Mouse (Mus musculus): ENCODE measurements at regions not wholly inside any gene's neighbourhood (a gene's known extent, or its start where the extent isn't known, plus 50 kb on each side); places are given as distances from the start of the nearest gene placed in this dataset.
A peak's percentile ranks its signal among the peaks of the same experiment; 100 is the strongest.
"Not testable (repeated sequence)": the region's sequence is repeated elsewhere in the genome, so short reads cannot be mapped to it uniquely, and the experiment has no call there.

DNA sequence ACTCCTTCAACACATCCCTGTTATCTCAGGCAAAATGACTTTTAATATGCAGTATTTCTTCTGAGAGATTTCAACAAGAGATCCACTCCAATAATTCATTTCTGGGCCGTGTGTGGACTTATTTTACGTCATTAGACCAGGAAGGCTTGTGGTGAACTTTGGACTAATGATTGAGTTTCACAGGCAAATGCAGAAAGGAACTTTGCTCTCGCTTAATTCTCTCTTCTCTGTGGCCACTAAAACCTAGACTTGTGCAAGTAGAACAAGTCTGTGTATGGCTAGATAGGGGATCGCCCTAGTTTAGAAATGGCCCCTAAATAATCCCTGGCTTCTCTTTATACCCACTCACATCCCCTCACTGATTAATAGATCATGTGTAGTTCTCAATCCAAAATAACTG, 50.6 kb upstream of the Ppp1r12a start:
- 82% methylated on average over 4 of the region's 4 CpGs for WGBS
- Histone ChIP-seq H3K9me3 (0 out of 2 replicates have a peak, but pooled peaks cover 4% of the 10 kb centered on the region), H3K27me3 (no peaks in the 10 kb centered on the region), H3K4me2 (replicated peaks) (no peak overlapping the region), H3K27ac (no peak overlapping the region), H3K4me1 (no peaks in the 10 kb centered on the region), H3K4me3 (no peak overlapping the region), H3K36me3 (no peaks in the 10 kb centered on the region), H3K9ac (no peak overlapping the region)
- ATAC-seq (ENCODE audit: low FRiP score, low read depth): no peak

DNA sequence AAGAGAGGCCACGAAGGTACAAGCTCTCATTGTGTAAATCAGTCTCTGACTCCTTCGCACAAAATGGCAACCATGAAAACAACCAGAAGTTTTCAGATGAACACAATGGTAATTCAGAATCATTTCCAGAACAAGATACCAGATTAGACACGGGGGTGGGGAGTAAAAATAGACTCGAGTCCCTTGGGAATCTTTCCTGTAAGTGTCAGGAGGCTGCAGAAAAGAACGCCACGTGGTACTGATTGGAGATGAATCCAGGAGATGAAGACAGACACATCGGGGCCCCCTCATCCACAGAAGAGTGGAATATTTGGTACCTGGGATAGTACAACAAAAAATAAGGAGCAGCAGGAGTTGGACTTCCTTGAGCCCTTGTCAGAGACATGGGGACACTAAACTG, 51.1 kb upstream of the Ppp1r12a start:
- H3K27ac ChIP-seq: no peak overlapping the region
- 80% methylated on average over 7 of the region's 7 CpGs for WGBS
- no peak overlapping the region for H3K4me3 ChIP-seq
- no peak overlapping the region for H3K4me2 ChIP-seq (replicated peaks)
- H3K27me3 ChIP-seq: no peaks in the 10 kb centered on the region
- 0 out of 2 replicates have a peak, but pooled peaks cover 4% of the 10 kb centered on the region for H3K9me3 ChIP-seq
- H3K9ac ChIP-seq: no peak overlapping the region
- no peak for ATAC-seq (ENCODE audit: low FRiP score, low read depth)
- no peaks in the 10 kb centered on the region for H3K36me3 ChIP-seq
- H3K4me1 ChIP-seq: no peaks in the 10 kb centered on the region

DNA sequence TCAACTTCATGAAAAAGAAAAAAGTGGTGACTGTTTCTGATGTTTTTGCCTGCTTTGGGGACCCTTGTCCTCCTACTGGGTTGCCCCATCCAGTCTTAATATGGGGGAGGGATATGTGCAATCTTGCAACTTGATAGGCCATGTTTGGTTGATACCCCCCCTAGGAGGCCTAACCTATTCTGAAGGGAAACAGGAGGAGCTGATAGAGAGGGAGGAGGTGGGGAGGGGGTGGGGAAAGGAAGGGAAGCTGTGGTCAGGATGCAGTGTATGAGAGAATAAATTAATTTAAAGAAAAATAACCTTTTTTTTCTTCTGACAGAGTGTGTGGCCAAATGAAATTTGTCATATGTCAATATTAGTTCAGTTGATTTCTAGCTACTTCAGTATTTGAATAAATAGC, 51.8 kb upstream of the Ppp1r12a start:
- Histone ChIP-seq H3K36me3 (no peaks in the 10 kb centered on the region), H3K27ac (no peak overlapping the region), H3K27me3 (no peaks in the 10 kb centered on the region), H3K4me1 (no peaks in the 10 kb centered on the region), H3K9ac (no peak overlapping the region), H3K4me2 (replicated peaks) (no peak overlapping the region), H3K4me3 (no peak overlapping the region), H3K9me3 (0 out of 2 replicates have a peak, but pooled peaks cover 4% of the 10 kb centered on the region)
- ATAC-seq (ENCODE audit: low FRiP score, low read depth): no peak

DNA sequence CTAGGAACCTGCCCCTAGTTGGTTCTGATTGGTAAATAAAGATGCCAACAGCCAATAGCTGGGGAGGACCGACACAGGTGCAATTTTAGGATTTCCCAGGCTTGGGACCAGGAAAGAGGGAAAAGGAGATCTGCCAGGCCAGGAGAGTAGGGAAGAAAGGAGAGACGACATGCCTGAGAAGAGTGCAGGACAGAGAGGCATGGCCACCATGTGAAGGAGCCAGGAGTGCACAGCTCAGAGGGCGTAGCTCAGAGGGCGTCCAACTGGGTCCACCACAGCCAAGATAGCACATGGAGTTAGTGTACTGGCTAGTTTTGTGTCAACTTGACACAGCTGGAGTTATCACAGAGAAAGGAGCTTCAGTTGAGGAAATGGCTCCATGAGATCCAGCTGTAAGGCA, 53.5 kb upstream of the Ppp1r12a start:
- 81% methylated on average over 4 of the region's 4 CpGs for WGBS
- not testable (repeated sequence) for H3K9me3 ChIP-seq; H3K36me3 ChIP-seq; H3K27me3 ChIP-seq; H3K9ac ChIP-seq; ATAC-seq (ENCODE audit: low FRiP score, low read depth); H3K4me1 ChIP-seq; H3K4me2 ChIP-seq (replicated peaks); H3K27ac ChIP-seq; H3K4me3 ChIP-seq

DNA sequence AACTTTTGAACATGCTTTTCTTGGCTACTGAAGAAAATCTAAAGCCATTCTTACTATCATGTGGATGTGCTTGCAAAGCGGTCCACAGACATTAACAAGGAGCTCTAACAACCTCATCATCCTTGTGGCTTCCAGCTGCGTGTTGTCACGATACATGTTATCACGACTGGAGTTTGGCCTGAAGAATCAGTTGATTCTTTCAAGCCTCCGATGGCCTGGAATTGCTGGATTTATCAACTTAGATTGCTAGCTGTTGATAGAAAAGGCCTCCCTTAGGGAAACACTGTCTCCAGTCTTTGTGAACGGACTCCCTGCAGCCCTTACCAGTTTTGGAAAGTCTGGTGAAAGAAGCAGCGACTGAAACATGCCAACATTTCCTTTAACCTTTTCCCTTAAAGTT, 60.5 kb upstream of the Ppp1r12a start:
- no peaks in the 10 kb centered on the region for H3K27me3 ChIP-seq
- no peak overlapping the region for H3K27ac ChIP-seq
- H3K36me3 ChIP-seq: no peaks in the 10 kb centered on the region
- WGBS: 82% methylated on average over 7 of the region's 7 CpGs
- no peaks in the 10 kb centered on the region for H3K4me1 ChIP-seq
- no peak overlapping the region for H3K9ac ChIP-seq
- H3K4me3 ChIP-seq: no peak overlapping the region
- H3K9me3 ChIP-seq: no peaks in the 10 kb centered on the region
- ATAC-seq (ENCODE audit: low FRiP score, low read depth): no peak
- no peak overlapping the region for H3K4me2 ChIP-seq (replicated peaks)

DNA sequence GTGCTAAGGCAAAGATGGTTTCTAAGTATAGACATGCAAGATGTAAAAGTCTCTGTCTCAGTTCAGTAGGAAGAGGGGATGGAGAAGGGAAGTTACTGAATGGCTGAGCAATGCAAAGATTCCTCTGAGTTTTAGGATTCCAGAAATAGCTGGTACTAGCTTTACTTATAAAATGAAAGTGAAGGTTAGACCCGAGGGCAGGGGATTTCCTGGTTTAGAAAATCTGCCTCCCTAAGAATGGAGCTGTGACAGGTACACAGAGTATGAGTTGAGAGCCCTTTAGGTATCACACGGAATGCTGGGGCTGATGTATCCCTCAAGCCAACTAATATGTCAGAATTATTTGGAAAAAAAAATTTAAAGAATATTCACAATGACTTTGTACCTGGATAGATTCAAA, 69.0 kb upstream of the Ppp1r12a start:
- Histone ChIP-seq H3K4me3 (no peak overlapping the region), H3K4me1 (peaks cover 12% of the 10 kb centered on the region), H3K36me3 (no peaks in the 10 kb centered on the region), H3K9me3 (no peaks in the 10 kb centered on the region), H3K9ac (no peak overlapping the region), H3K4me2 (replicated peaks) (no peak overlapping the region), H3K27ac (no peak overlapping the region), H3K27me3 (no peaks in the 10 kb centered on the region)
- WGBS: 65% methylated on average over 2 of the region's 2 CpGs
- ATAC-seq (ENCODE audit: low FRiP score, low read depth): no peak

DNA sequence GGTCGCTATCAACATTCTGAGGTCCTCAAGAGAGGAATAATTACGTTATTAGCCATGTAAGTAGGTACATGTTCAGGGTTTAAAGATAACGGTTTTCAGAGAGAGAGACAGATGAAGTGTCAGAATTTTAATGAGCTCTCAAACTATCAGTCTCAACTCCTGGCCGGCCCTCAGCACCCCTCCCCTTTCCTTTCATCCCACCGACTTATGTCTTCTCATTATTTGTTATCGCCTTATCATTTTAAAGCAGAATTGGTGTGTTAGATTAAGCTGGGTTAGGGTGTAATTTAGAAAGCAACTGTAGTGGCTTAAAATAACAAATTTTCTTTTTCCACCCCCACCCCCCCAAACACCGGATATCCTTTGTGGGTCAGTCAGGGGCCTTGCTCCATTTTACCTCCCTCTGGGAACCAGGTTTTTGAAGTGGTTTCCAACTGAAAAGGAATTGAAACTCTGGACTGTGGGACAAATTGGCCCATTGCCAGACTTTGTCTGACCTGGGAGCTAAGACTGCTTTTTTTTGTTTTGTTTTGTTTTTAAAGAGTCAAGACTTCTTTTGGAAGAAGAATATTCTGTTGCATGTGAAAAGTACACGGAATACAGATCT, 72.5 kb upstream of the Ppp1r12a start:
- Histone ChIP-seq H3K9ac (no peak overlapping the region), H3K4me3 (no peak overlapping the region), H3K27ac (no peak overlapping the region), H3K36me3 (no peaks in the 10 kb centered on the region), H3K4me1 (peaks cover 12% of the 10 kb centered on the region), H3K4me2 (replicated peaks) (no peak overlapping the region), H3K27me3 (no peaks in the 10 kb centered on the region), H3K9me3 (no peaks in the 10 kb centered on the region)
- peak; percentile 15; the same call in 1 of the 2 replicates for ATAC-seq (ENCODE audit: low FRiP score, low read depth)
- 42% methylated on average over 8 of the region's 8 CpGs for WGBS

DNA sequence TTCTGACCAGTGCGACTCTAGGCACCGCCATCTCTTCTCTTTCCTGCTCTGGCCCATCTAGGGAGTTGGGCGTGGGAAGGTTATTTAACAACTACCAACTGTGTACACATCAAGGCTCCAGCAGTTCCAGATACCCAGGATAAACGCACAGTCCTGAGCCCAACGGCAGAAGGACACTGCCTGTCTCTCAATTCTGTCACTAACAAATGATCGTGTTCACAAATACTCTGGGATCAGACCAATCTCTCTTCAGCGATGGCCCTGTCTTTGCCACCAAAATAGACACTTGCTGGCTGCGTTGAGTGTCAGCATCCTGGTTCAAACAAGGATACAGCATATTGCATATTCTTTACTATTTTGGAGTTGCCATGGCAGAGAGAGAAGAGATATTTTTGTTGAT, 73.1 kb upstream of the Ppp1r12a start:
- Histone ChIP-seq H3K9ac (no peak overlapping the region), H3K4me2 (replicated peaks) (no peak overlapping the region), H3K36me3 (no peaks in the 10 kb centered on the region), H3K27me3 (no peaks in the 10 kb centered on the region), H3K4me3 (no peak overlapping the region), H3K27ac (no peak overlapping the region), H3K4me1 (peaks cover 12% of the 10 kb centered on the region), H3K9me3 (no peaks in the 10 kb centered on the region)
- no peak for ATAC-seq (ENCODE audit: low FRiP score, low read depth)
- WGBS: 78% methylated on average over 8 of the region's 8 CpGs

DNA sequence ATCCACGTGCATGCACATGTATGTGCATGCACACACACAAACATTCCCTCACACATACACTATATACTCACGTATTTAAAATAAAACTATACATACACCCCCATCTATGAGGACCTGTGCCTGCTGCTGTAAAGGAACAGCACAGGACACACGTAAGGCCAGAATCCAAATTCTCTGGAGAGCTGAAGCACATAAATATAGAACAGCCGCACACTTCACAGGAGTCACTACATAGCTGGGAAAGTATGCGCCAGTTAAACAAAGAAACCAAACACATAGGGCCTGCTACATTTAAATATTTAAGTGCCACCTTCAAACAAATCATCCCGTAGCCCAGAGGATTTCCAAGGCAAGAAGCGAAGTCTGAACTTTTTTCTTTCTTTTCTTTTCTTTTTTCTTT, 73.8 kb upstream of the Ppp1r12a start:
- ATAC-seq (ENCODE audit: low FRiP score, low read depth): no peak
- Histone ChIP-seq H3K4me3 (no peak overlapping the region), H3K9me3 (no peaks in the 10 kb centered on the region), H3K4me2 (replicated peaks) (no peak overlapping the region), H3K36me3 (no peaks in the 10 kb centered on the region), H3K4me1 (peaks cover 12% of the 10 kb centered on the region), H3K27ac (no peak overlapping the region), H3K27me3 (no peaks in the 10 kb centered on the region), H3K9ac (no peak overlapping the region)
- 58% methylated on average over 7 of the region's 7 CpGs for WGBS

DNA sequence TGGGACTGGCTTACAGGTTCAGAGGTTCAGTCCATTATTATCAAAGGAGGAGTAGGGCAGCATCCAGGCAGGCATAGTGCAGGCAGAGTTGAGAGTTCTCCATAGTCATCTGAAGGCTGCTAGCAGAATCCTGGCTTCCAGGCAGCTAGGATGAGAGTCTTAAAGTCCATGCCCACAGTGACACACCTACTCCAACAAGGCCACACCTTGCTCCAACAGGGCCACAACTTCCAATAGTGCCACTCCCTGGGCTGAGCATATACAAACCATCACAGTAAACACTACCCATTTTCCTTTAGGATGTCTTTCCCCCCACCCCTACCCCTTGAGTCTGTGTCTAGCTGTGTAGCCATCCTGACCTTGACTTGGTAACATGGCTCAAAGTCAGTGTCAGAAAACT, 78.8 kb upstream of the Ppp1r12a start:
- Histone ChIP-seq H3K9me3 (no peaks in the 10 kb centered on the region), H3K4me3 (no peak overlapping the region), H3K27ac (no peak overlapping the region), H3K4me1 (no peaks in the 10 kb centered on the region), H3K4me2 (replicated peaks) (no peak overlapping the region), H3K9ac (no peak overlapping the region), H3K27me3 (no peaks in the 10 kb centered on the region), H3K36me3 (no peaks in the 10 kb centered on the region)
- ATAC-seq (ENCODE audit: low FRiP score, low read depth): no peak

DNA sequence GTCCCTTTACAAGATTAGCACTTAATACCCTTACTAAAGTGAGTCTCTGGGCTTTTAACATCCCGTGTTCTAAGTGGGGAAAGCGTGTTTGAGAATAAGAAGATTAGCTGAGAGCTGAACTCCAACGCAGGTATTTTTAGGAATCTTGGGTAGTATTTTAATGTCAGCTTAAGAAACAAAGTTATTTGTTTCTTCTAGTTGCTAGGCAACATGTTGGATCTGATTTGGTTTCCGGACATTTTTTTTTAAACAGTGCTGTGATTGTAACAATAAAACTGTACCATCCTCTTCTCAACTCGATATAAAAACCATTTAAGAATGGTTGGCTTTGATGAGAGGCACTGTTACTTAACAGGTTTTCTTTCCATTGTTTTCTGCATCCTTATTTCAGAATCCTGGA, 86.8 kb upstream of the Ppp1r12a start:
- no peak for ATAC-seq (ENCODE audit: low FRiP score, low read depth)
- Histone ChIP-seq H3K27ac (no peak overlapping the region), H3K4me3 (no peak overlapping the region)

DNA sequence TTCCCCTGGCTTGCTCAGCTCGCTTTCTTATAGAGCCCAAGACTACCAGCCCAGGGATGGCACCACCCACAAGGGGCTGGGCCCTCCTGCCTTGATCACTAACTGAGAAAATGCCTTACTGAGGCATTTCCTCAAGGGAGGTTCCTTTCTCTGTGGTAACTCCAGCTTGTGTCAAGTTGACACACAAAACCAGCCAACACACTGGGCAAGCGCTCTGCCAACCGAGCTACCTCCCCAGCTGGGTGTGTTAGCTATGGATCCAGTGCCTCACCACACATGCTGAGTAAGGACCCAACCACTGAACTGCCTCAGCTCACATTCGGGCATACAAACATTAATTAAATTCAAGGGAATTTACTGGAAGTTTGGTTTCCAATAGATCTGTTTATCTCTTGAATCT, 88.2 kb upstream of the Ppp1r12a start:
- Histone ChIP-seq H3K4me2 (replicated peaks) (no peak overlapping the region), H3K9me3 (no peaks in the 10 kb centered on the region), H3K36me3 (no peaks in the 10 kb centered on the region), H3K27me3 (no peaks in the 10 kb centered on the region), H3K9ac (no peak overlapping the region), H3K4me3 (no peak overlapping the region), H3K27ac (no peak overlapping the region), H3K4me1 (peaks cover 4% of the 10 kb centered on the region)
- ATAC-seq (ENCODE audit: low FRiP score, low read depth): no peak
- 88% methylated on average over 4 of the region's 4 CpGs for WGBS

More for the DNA sequence above, 86.8 kb upstream of the Ppp1r12a start:
- H3K9me3 ChIP-seq: no peaks in the 10 kb centered on the region
- peaks cover 4% of the 10 kb centered on the region for H3K4me1 ChIP-seq
- WGBS: 53% methylated on average over 5 of the region's 5 CpGs
- H3K4me2 ChIP-seq (replicated peaks): no peak overlapping the region
- H3K36me3 ChIP-seq: no peaks in the 10 kb centered on the region
- no peaks in the 10 kb centered on the region for H3K27me3 ChIP-seq
- no peak overlapping the region for H3K9ac ChIP-seq

DNA sequence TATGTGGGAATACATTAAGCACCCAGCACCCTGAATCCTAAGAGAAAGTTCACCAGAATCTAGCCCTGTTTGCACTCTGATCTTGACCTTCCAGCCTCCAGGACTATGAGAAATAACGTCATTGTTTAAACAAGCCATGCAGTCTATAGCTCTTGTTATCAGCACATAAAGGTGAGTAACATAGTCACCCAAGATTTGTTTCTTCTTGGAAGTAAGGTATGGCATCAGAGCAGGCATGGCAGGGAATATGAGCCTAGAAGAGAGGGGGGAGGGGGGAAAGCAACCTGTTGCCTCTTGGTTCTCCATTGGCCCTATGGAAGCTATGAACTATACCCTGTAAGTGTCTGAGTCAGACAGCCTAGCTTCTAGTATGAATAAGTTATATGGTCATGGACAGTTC, 89.8 kb upstream of the Ppp1r12a start:
- no peak for ATAC-seq (ENCODE audit: low FRiP score, low read depth)
- peaks cover 4% of the 10 kb centered on the region for H3K4me1 ChIP-seq
- no peak overlapping the region for H3K9ac ChIP-seq
- H3K9me3 ChIP-seq: no peaks in the 10 kb centered on the region
- no peak overlapping the region for H3K4me2 ChIP-seq (replicated peaks)
- no peak overlapping the region for H3K4me3 ChIP-seq
- no peaks in the 10 kb centered on the region for H3K27me3 ChIP-seq
- H3K27ac ChIP-seq: no peak overlapping the region
- 80% methylated on average over 1 of the region's 1 CpGs for WGBS
- H3K36me3 ChIP-seq: no peaks in the 10 kb centered on the region
